Mouse (Mus musculus): ENCODE measurements around the gene Ctr9.

Gene Ctr9

DNA sequence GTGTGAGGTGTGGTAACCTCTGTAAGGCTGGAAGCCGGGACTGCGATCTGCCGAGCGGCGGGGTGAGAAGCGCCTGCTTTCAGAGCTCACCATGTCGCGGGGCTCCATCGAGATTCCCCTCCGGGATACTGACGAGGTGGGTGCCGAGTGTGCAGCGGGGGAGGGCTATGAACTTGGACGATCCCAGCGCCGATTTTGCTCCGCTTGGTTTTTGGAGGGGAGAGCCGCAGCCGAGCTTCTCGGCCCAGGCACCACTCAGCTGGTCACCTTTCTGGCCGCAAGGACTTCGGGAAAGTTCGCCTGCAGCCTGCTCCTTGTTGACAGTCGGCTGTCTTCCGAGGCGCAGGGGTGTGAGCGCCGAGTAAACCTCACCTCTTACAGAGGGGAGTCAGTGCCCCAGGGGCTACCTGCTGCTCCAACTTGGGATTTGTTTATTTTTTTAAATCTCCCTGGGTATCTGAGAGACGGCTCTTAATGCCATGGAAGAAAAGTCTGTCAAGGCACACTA, 349 bp downstream of the Ctr9 start:
- no peak for DNase-seq (ENCODE audit: low spot score)

DNA sequence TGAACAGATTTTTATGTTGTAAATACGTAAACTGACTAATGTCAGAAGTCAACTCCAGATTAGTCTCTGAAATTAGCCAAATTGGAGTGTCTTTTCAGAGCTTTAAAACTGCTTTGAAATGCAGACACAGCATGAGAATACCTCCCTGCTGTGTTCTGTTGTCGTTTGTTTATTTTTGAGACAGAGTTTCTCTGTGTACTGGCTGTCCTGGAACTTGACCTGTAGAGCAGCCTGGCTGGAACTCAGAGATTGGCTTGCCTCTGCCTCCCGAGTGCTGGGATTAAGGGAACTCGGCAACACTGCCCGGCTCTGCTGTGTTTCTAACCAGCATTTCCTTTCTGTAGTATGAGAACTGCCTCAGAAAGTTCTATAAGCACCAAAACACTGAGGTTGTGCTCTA, 20.2 kb downstream of the Ctr9 start:
- DNase-seq (ENCODE audit: low spot score), result no peak

DNA sequence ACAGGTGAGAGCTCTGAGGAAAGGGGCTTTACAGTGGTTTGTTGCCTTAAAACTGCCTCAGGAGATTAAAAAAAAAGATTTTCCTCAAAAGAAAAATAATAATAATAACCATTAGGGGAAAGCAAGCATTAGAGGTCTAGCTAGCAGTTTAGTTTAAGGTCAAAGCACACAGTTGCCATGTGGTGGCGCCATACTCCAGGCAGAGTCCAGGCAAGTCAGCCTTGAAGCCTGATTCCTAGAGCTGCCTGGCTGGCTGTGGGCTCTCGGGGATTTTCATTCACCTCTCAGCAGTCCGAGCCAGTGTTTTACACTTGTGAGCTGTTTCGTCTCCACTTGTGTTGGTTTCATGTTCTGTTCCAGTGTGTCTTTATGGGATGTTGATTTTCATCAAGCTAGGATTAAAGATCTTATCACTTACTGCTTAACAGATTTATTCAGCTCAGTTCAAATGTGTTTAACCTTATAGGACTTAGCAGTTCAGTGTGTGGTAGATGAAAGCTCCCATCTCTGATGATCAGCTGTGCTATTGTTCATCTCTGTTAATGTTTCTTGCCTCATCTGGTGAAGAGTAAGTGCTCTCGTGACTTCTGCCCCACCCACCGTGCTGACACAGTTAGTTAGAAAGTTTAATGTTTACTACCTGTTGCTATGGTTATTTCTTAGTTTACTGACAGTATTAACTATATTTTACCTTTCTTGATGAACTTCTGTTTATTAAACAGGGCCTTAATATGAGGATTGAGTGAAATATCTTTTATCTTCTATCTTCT, 21.1 kb downstream of the Ctr9 start:
- DNase-seq (ENCODE audit: low spot score), result peak; percentile 72

DNA sequence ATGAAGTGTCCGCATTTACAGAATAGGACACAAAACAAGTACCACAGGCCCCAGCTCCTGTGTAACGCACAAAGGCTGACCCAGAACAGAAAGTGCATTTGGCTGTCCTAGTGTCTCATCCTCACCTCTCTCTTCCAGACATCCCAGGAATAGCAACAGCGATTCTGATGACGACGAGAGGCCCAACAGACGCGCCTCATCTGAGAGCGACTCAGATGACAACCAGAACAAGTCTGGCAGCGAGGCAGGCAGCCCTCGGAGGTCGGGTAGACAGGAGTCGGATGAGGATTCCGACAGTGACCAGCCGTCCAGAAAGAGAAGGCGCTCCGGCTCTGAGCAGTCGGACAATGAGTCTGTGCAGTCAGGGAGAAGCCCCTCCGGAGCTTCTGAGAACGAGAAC, 26.5 kb downstream of the Ctr9 start:
- DNase-seq (ENCODE audit: low spot score), result no peak

DNA sequence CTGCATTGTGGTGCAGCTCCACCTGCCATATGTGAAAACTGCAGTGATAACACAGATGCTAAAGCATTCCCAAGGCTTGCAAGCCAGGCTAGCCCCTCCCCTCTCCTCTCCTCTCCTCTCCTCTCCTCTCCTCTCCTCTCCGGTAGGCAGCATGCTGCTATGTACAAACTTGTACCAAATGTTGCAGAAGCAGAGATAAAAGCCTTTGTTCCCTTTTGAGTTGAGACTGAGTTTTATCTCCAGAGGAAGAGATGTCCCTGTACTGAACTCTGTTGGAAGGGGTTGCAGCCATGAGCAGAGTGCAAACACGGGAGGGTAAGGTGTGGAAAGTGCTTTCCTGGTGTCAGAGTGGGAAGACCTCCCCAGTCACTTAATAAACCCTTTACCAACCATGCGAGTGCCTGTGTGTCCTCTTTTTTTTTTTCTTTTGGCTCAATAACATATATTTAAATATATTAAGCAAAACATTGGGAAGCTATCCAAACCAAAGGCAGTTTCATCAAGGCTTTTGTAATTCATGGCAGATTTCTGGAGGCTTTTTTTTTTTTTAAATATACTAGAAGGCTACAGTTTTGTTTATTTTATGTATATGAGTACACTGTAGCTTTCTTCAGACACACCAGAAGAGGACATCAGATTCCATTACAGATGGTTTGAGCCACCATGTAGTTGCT, 27.4 kb downstream of the Ctr9 start:
- DNase-seq (ENCODE audit: low spot score), result no peak

DNA sequence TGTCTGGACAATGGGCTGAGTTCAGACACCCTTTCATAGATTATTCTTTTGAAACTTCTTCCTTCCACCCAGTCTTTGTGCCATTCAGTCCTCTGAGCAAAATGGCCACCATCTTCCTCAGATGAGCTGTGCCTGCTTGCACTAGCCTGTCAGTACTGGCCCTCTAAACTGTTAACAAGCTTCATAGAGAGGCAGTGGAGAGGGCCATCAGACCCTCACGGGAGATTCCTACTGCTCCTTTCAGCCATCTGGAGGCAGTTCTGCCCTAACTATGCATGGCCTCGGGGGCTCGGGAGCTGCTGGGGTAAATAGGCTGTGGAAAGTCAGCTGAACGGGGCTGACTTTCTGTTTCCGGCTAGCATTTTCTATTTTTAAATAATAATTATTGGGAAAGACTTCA, 30.8 kb downstream of the Ctr9 start:
- no peak for DNase-seq (ENCODE audit: low spot score)

DNA sequence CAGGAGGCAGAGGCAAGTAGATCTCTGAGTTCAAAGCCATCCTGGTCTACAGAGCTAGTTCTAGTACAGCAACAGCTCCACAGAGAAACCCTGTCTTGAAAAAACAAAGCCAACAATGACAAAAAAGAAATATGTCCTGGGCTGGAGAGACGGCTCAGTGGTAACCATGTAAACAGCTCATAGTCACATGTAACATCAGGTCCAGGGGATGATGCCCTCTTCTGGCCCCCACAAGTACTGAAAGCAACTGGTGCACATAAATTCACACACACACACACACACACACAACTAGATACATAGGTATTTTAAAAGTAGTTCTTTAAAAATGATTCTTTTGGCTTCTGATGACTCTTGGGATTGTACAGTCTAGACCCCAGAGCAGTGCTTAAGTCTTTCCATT, 34.2 kb downstream of the Ctr9 start:
- DNase-seq (ENCODE audit: low spot score), result no peak

DNA sequence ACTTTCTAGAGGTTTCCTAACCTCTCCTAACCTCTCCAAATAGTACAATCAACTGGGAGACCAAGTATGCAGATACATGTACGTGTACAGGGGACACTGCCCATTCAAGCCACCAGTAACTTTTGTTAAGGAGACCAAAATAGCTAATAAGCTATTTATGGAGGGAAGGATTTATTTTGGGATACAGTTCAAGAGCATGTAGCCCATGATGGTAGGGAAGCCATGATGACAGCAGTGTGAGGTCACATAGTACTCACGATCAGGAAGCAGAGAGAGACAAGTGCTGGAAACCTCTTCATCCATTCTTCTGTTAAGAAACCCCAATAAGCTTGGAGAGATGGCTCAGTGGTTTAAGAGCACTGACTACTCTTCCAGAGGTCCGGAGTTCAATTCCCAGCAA, 39.4 kb downstream of the Ctr9 start:
- no peak for DNase-seq (ENCODE audit: low spot score)

DNA sequence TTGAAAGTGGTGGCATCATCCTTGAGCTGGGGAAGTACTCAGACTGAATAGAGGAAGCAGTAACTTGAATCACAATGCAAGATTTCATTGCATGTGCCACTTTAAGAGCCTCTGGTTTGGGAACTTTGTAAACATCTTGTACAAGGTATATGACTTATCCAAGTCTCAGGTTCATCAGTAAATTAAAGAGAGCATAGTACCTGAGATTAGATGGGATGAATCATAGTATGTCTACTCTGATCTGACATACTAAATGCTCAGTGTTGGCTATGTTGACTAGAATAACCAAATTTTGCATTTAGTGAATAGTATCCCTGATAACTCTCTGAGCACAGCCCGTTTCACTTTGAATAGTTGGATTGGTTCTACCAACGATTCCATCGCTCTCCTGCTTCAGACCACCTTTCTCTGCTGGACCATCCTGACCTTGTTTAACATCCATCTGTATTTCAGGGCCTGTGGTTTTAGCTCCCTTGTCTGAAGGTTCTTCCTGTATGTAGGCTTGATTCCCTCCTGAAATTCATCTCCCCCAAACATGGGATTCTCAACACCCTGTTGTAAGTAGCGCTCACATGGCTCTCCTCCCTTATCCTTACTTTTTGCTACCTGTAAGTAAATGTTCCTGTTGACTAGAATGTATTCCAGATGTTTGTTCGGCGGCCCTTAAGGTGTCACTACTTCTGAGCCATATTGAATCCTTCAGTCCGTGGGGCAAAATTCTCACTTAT, 40.9 kb downstream of the Ctr9 start:
- DNase-seq (ENCODE audit: low spot score), result peak; percentile 27

DNA sequence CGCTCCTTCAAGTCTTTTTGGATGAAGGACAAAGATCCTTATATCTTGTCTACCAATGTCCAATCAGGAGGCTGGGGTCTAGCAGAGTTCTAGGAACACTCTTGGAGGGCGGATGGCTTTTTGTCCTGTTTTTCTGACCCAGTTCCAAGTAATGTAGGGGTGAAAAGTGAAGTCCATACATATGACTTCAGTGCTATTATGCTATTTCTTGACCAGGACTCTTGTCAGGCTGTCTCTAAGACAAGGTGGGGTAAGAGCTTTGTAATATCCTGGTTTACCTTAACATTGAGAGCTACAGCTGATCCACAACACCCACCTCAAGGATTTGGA, 41.4 kb downstream of the Ctr9 start:
- no peak for DNase-seq (ENCODE audit: low spot score)

DNA sequence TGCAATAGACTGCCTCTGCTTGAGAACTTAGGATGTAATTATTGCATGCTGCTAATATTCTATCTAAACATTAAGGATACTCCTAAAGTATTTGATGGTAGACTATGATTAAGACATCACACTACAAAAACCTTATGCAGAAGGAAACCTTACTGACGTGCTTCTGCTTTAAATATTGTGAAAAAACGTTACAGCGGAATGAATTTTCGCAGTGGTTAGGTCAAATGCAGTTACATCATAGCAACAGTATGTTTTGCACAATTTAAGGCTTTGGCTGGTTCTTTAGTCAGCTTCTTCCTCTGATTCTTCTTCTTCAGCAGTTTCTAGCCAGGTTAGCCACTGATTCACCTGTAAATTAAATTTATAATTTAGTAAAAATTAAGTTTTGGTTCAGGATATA, 43.7 kb downstream of the Ctr9 start:
- DNase-seq (ENCODE audit: low spot score), result no peak

DNA sequence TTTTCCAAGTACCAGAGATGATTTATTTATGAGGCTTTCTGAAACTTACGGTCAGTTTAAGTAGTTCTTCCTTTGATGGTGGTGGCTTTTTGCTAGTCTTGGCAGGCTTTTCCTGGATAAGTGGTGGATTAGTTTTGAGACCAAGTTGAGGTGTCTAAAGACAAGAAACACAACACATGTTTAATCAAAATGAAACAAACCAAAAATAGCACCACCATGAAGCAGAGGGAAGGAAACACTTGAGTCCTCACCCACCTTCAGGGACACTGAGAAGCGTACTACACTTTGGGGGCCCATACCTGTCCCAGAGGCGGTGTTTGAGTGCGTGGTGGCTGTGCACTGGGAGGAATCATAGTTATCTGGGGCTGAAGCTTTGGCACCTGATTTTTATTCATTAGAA, 46.5 kb downstream of the Ctr9 start:
- DNase-seq (ENCODE audit: low spot score), result no peak

DNA sequence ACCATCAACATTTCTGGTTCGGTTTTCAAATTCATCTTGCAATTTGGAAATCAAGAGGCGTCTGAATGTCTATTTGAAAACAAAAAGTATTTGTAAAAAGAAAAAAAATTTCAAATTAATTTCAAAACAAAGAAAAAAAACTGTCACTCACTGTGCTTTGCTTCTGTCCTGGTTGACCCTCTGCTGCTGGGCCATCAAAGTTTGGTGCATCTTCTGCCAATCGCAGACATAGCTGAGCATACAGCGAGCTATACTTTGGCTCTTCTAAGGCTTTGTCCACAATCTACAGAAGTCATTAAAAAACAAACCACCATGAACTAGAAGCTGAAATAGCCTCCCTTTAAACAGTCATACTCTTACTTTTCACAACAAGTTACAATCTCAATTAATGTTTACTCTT, 49.5 kb downstream of the Ctr9 start:
- DNase-seq (ENCODE audit: low spot score), result no peak

DNA sequence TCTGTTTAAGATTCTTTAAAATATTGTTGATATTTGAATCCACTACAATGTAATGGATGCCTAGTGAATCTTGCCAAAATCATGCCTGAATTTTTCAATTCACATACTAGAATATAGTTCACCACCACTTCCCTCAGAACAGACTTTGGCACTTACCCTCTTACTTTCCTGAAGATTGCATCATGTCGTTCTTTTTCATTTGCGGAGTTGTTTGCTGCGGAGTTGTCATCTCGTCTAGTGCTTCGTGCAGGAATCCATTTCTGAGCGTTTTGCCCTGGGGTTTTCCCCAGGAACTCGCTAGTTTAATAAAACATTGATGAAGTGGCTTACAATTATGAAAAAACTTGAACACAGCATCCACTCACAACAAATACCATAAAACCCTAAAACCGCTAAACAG, 51.3 kb downstream of the Ctr9 start:
- no peak for DNase-seq (ENCODE audit: low spot score)

DNA sequence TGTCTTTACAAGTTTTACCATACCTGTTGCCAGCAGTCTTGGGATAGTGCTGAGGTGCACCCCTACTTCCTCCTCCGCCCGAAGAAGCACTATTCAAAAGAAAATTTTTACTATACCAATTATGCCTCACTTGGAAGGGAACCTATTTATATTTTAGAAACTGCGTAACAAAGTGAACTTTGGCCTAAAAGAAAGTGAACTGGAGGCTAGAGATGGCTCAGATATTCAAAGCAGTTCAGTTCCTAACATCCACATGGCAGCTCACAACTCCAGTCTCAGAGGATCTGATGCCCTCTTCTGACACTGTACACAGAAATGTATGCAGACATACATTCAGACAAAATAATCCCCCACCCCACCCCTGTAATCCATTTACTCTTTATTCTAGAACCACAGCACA, 52.1 kb downstream of the Ctr9 start:
- DNase-seq (ENCODE audit: low spot score), result no peak

DNA sequence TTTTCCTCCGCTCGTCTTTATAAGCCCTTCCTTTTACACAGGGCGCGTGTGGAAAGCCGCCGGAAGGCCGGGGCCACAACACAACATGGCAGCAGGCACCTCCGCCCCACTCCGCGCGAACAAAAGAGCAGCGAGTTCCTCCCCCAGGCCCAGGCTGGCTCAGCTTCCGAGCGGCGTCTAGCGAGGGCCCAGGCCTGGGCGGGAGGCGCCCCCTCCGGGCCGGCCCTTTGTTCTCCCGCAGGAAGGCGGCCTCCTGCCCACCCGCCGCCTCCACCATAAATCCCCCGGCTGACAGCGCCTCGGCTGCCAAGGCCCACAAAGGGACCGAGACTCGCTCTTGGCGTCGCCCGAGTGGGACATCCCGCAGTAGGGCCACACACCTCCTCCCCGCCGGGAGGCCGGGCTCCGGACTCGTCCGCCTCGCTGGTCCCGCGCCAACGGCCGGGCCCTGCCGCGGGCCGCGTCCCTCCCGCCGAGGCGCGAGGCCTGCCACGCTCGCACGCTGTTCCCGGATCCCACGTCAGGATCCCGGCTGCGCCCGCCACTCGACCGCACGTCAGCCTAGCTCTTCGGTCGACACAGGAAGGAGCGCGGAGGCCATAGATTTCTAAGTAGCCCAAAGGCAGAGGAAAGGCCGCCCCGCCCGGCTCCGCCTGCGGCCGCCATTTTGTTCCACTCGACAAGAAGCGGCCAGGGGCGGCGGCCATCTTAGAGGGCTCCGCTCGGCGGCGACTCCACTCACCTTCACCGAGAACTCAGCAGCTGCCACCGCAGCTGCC, 53.5 kb downstream of the Ctr9 start:
- peak; percentile 92 for DNase-seq (ENCODE audit: low spot score)

DNA sequence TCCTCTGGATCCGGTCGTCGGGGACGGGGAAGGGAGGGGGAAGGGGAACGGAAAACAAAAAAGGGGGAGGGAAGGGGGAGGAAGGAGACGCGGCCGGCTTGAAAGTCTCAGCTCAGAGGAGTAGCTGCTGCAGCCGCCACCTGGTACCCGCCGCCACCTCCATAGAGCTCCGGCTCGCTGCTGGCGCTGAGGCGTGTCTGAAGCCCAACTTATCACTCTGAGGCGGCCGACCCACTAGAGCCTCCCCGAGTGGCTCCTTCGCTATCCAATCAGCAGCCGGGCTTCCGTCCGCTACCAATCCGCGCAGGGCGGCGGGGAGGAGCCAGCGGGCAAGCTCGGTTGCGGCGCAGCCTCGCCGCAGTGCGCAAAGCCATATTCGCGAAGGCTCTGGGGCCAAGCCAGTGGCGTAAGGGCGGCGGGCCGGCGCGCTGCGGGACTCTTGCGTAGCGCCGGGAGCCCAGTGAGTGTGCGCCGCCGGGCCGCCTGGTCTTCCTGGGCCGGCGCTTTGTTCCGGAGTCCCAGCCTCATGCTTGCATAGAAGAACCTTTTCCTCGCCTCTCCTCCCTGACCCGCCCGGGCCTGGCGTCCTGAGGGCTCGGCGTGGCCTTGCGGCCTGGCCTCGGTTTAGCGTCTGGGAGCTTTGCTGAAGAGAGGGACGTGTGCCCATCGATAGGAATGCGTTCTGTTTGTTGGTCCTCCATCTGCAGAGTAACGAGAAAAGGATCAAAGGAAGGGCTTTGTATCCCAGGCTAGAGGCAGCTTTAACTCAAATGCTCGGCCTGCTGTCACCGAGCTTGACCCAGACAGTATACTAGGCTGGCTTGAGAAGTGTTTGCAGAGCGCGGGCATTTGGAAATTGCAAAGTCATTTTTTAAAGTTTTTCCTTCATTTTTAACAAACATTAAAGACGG, 54.3 kb downstream of the Ctr9 start, which contains the start of gene Eif4g2:
Gene Eif4g2, minus strand, starts transcription at position 209 of the 911 bp plus-strand sequence.
- peak; percentile 98 for DNase-seq (ENCODE audit: low spot score)

DNA sequence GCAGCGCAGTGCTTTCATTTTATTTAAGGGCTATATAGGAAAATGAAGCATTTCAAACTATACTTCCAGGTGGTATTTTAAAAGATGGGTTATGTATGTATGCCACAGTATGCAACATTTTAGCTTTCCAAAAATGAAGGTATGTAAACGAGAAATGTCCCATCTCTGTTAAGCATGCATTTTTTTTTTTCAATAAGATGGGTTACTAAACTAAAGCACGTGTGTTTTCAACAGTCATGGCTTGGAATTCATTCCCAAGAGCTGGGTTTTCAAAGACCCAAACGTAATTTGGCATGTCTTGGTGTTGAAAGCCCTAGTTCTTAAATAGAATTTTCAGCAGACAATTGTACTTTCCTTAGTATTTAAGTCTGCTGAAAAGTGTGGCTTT, 55.0 kb downstream of the Ctr9 start:
- DNase-seq (ENCODE audit: low spot score), result peak; percentile 57

DNA sequence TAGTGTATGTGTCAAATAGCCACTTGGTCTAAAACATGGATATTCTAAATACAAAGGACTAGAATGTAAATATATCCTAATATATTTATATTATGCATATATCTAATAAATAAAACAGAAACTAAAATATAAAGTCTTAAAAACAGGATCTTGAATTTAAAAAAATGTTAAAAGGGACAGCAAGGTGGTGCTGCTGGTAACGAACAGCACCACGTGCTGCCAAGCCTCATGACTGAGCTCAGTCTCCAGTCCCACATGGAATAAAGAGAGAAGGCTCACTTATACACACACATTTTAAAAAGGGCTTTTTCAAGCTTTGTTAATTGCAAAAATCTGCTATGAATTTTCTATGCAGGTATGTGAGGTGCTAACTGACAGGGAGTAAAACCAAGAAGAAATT, 55.7 kb downstream of the Ctr9 start:
- DNase-seq (ENCODE audit: low spot score), result no peak

DNA sequence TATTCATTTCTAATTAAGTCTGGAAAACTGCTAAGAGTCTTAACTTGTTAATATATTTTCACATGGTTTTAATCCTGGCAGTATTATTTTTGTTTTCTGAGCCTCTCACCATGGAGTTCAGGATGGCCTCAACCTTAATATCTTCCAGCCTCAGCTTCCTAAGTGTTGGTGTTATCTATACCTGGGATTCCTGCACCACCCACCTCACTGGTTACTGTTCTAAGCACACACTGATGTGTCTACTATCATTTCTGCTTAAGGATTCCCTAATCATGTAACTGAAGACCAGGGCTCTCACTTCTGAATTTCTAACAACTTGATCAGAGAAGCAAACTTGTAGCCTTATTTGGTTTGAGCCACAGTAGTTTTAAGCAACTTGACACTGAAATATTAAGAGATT, 56.4 kb downstream of the Ctr9 start:
- no peak for DNase-seq (ENCODE audit: low spot score)

DNA sequence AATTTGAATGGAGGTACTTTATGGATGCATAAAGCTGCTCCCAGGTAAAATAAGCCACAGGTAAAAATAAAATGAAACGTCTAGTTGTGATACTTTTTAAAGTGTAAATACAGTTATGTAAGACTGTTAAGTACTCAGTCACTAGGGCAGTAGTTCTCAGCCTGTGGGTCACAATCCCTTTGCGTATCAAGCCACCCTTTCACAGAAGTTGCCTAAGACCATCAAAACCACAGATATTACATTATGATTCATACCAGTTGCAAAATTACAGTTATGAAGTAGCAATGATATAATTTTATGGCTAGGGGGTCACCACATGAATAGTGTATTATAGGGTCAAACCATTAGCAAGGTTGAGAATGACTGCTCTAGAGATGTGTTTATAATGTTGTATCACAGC, 66.4 kb downstream of the Ctr9 start:
- no peak for DNase-seq (ENCODE audit: low spot score)

Measured in embryo, embryonic 10.5 days (tissue).